In genomic region chr5:34183156-34183880, GRCm38 (mm10) we compare ENCODE assay signal across 9 mouse cellular contexts. TPM values are rescaled to one million over a fixed set of nuclear protein-coding genes. Genes with fewer than 3 reads are reported as not detected.
DNase-seq lines count a peak whose midpoint lies in the region; ATAC-seq and TF ChIP-seq lines count a peak whose summit lies in the region.
"Had no signal": no experiment of that assay in that cellular context is flagged by ENCODE, and none has a peak within 500 bp of the region (broad histone marks: within the 10 kb centered on the region; RNA-seq: fewer than 3 reads in every experiment).

No protein-coding gene starts in this region.

- H3K4me1 ChIP-seq in hindbrain, embryonic 16.5 days (ENCODE audit: control insufficient read depth, insufficient read depth, low read depth, low read length) = peaks cover 42% of the 10 kb centered on the region
- H3K4me1 ChIP-seq in hindbrain, embryonic 10.5 days (replicated peaks) = peaks cover 44% of the 10 kb centered on the region
- H3K4me1 ChIP-seq in lung, postnatal 0 days (ENCODE audit: insufficient read depth, low read depth, low read length) = peaks cover 54% of the 10 kb centered on the region
- peaks cover 57% of the 10 kb centered on the region for H3K4me1 ChIP-seq in hindbrain, embryonic 13.5 days (replicated peaks)

- intact Hi-C loops in gastrocnemius, postnatal 14 days (cut with DNase I; ENCODE audit: low total_unique reads) = no loop called here

- peak; percentile 99 for TF ChIP-seq EP300 in lung, postnatal 0 days (IDR thresholded peaks at IDR 0.05)

- H3K9ac ChIP-seq in hindbrain, embryonic 16.5 days (ENCODE audit: low read depth, low read length) = no peak overlapping the region
- H3K9ac ChIP-seq in lung, postnatal 0 days (replicated peaks; ENCODE audit: low read depth) = no peak overlapping the region; the same call in 1 of the 2 replicates
- H3K9ac ChIP-seq in hindbrain, embryonic 13.5 days = no peak overlapping the region
- H3K9ac ChIP-seq: hindbrain, embryonic 15.5 days had no signal

- 60% methylated on average over 5 of the region's 5 CpGs for WGBS in hindbrain, embryonic 16.5 days
- 81% methylated on average over 5 of the region's 5 CpGs for WGBS in hindbrain, embryonic 10.5 days
- 33% methylated on average over 4 of the region's 5 CpGs for WGBS in lung, postnatal 0 days
- 73% methylated on average over 5 of the region's 5 CpGs for WGBS in hindbrain, embryonic 13.5 days

- ATAC-seq in hindbrain, embryonic 16.5 days = no peak
- ATAC-seq in lung, postnatal 0 days = peak; percentile 15
- ATAC-seq in granulocyte monocyte progenitor cell, adult 5-6 weeks (replicated peaks; ENCODE audit: poor library complexity, severe bottlenecking) = no peak
- ATAC-seq in hindbrain, embryonic 13.5 days (ENCODE audit: low FRiP score) = no peak

- H3K4me3 ChIP-seq in hindbrain, embryonic 16.5 days (ENCODE audit: low read length) = no peak overlapping the region
- no peak overlapping the region for H3K4me3 ChIP-seq in hindbrain, embryonic 10.5 days
- no peak overlapping the region for H3K4me3 ChIP-seq in lung, postnatal 0 days (ENCODE audit: low read depth, low read length)
- H3K4me3 ChIP-seq in hindbrain, embryonic 13.5 days = no peak overlapping the region
- H3K4me3 ChIP-seq: hindbrain, embryonic 15.5 days had no signal

- H3K9me3 ChIP-seq in hindbrain, embryonic 16.5 days (ENCODE audit: control insufficient read depth, low read length) = no peaks in the 10 kb centered on the region
- no peaks in the 10 kb centered on the region for H3K9me3 ChIP-seq in hindbrain, embryonic 10.5 days
- H3K9me3 ChIP-seq in lung, postnatal 0 days (ENCODE audit: low read length) = no peaks in the 10 kb centered on the region
- no peaks in the 10 kb centered on the region for H3K9me3 ChIP-seq in hindbrain, embryonic 13.5 days
- H3K9me3 ChIP-seq: hindbrain, embryonic 15.5 days had no signal

- H3K27ac ChIP-seq in hindbrain, embryonic 16.5 days (ENCODE audit: low read depth, low read length) = peak overlapping the region; percentile 9; the same call in 1 of the 2 replicates
- H3K27ac ChIP-seq in hindbrain, embryonic 10.5 days = no peak overlapping the region
- H3K27ac ChIP-seq in lung, postnatal 0 days (ENCODE audit: low read length) = peak overlapping the region; percentile 89
- H3K27ac ChIP-seq in hindbrain, embryonic 13.5 days = no peak overlapping the region
- H3K27ac ChIP-seq: hindbrain, embryonic 15.5 days had no signal

- no peak overlapping the region for H3K4me2 ChIP-seq in hindbrain, embryonic 16.5 days (ENCODE audit: low read length)
- peak overlapping the region; percentile 97 for H3K4me2 ChIP-seq in lung, postnatal 0 days (replicated peaks; ENCODE audit: low read depth, low read length)
- H3K4me2 ChIP-seq in hindbrain, embryonic 13.5 days = no peak overlapping the region
- H3K4me2 ChIP-seq: hindbrain, embryonic 15.5 days had no signal

- no peak for DNase-seq in hindbrain, embryonic 10.5 days (ENCODE audit: low spot score)
- peak; percentile 65 for DNase-seq in adrenal gland, adult 2 months
- peak; percentile 41 for DNase-seq in gastrocnemius, postnatal 14 days
- DNase-seq in kidney, adult 8-10 months = peak; percentile 54 to 64
- peak; percentile 88 for DNase-seq in lung, postnatal 0 days (ENCODE audit: low spot score)

- peaks cover 12% of the 10 kb centered on the region for H3K36me3 ChIP-seq in hindbrain, embryonic 16.5 days (ENCODE audit: control insufficient read depth, insufficient read depth, low read length)
- peaks cover 45% of the 10 kb centered on the region for H3K36me3 ChIP-seq in hindbrain, embryonic 10.5 days
- H3K36me3 ChIP-seq in lung, postnatal 0 days (ENCODE audit: insufficient read depth, low read length) = peaks cover 33% of the 10 kb centered on the region
- peaks cover 47% of the 10 kb centered on the region for H3K36me3 ChIP-seq in hindbrain, embryonic 13.5 days

- no peak for TF ChIP-seq CTCF in lung, postnatal 0 days (IDR thresholded peaks at IDR 0.05)

- H3K27me3 ChIP-seq in hindbrain, embryonic 16.5 days (replicated peaks; ENCODE audit: control insufficient read depth, insufficient read depth, low read length) = no peaks in the 10 kb centered on the region
- peaks cover 4% of the 10 kb centered on the region; the same call in 1 of the 2 replicates for H3K27me3 ChIP-seq in hindbrain, embryonic 10.5 days (ENCODE audit: insufficient read depth, poor library complexity, severe bottlenecking)
- no peaks in the 10 kb centered on the region for H3K27me3 ChIP-seq in lung, postnatal 0 days (replicated peaks; ENCODE audit: insufficient read depth, low read length)
- H3K27me3 ChIP-seq in hindbrain, embryonic 13.5 days = no peaks in the 10 kb centered on the region
- H3K27me3 ChIP-seq: hindbrain, embryonic 15.5 days had no signal

RNA-seq across cellular contexts. Expression of gene Mxd4, which starts 4.2 kb away (rescaled TPM):
- polyA plus RNA-seq in hindbrain, embryonic 16.5 days (2015; fragmentation: Nextera tagmentation; extraction: Ambion mirVana) = 31.0 and 33.9 TPM in 2 replicates
- polyA plus RNA-seq in hindbrain, embryonic 10.5 days (2016; fragmentation: Nextera tagmentation; extraction: Ambion mirVana) = 21.6 and 26.3 TPM in 2 replicates
- 100 to 1,000 TPM; 100 to 125 TPM for total RNA-seq in adrenal gland, adult 2 months (2021)
- 260 and 308 TPM in 2 replicates for polyA plus RNA-seq in adrenal gland, adult 2 months (2012; rRNA removed)
- 10 to 100 TPM; 46.3 to 56.6 TPM for total RNA-seq in gastrocnemius, postnatal 14 days (2021)
- 65.1 and 68.2 TPM in 2 replicates for polyA plus RNA-seq in lung, postnatal 0 days (2015; fragmentation: Nextera tagmentation; extraction: Ambion mirVana)
- total RNA-seq in granulocyte monocyte progenitor cell, adult 5-6 weeks (2014; fragmentation: Nextera tagmentation) = 36.7 and 43.4 TPM in 2 replicates
- total RNA-seq in granulocyte monocyte progenitor cell, adult 5-6 weeks (2017) = 21.6 and 22.7 TPM in 2 replicates
- 33.5 and 33.6 TPM in 2 replicates for polyA plus RNA-seq in hindbrain, embryonic 13.5 days (2015; fragmentation: Nextera tagmentation; extraction: Ambion mirVana)

RNA-seq across cellular contexts. Expression of gene Haus3, which starts 14.0 kb away (rescaled TPM):
- 13.8 and 14.2 TPM in 2 replicates for polyA plus RNA-seq in hindbrain, embryonic 16.5 days (2015; fragmentation: Nextera tagmentation; extraction: Ambion mirVana)
- polyA plus RNA-seq in hindbrain, embryonic 10.5 days (2016; fragmentation: Nextera tagmentation; extraction: Ambion mirVana) = 35.0 and 46.0 TPM in 2 replicates
- total RNA-seq in adrenal gland, adult 2 months (2021) = 1 to 10 TPM; 7.2 to 8.4 TPM
- polyA plus RNA-seq in adrenal gland, adult 2 months (2012; rRNA removed) = 0.11 and 0.33 TPM in 2 replicates
- 1 to 10 TPM; 3.4 to 3.8 TPM for total RNA-seq in gastrocnemius, postnatal 14 days (2021)
- 8.2 and 8.6 TPM in 2 replicates for polyA plus RNA-seq in lung, postnatal 0 days (2015; fragmentation: Nextera tagmentation; extraction: Ambion mirVana)
- 56.3 and 65.6 TPM in 2 replicates for total RNA-seq in granulocyte monocyte progenitor cell, adult 5-6 weeks (2014; fragmentation: Nextera tagmentation)
- 168 and 214 TPM in 2 replicates for total RNA-seq in granulocyte monocyte progenitor cell, adult 5-6 weeks (2017)
- 19.0 and 19.7 TPM in 2 replicates for polyA plus RNA-seq in hindbrain, embryonic 13.5 days (2015; fragmentation: Nextera tagmentation; extraction: Ambion mirVana)

RNA-seq across cellular contexts. Expression of gene Poln, which starts 14.1 kb away (rescaled TPM):
- 0.20 and 0.52 TPM in 2 replicates for polyA plus RNA-seq in hindbrain, embryonic 16.5 days (2015; fragmentation: Nextera tagmentation; extraction: Ambion mirVana)
- 0.54 and 0.56 TPM in 2 replicates for polyA plus RNA-seq in hindbrain, embryonic 10.5 days (2016; fragmentation: Nextera tagmentation; extraction: Ambion mirVana)
- 10 to 100 TPM in 1 of 2 experiments, 1 to 10 TPM in 1; 7.0 to 12.3 TPM for total RNA-seq in adrenal gland, adult 2 months (2021)
- polyA plus RNA-seq in adrenal gland, adult 2 months (2012; rRNA removed) = 3.2 and 3.9 TPM in 2 replicates
- 1 to 10 TPM; 1.2 to 1.7 TPM for total RNA-seq in gastrocnemius, postnatal 14 days (2021)
- polyA plus RNA-seq in lung, postnatal 0 days (2015; fragmentation: Nextera tagmentation; extraction: Ambion mirVana) = 0.63 and 0.99 TPM in 2 replicates
- total RNA-seq in granulocyte monocyte progenitor cell, adult 5-6 weeks (2014; fragmentation: Nextera tagmentation) = 0.58 and 0.97 TPM in 2 replicates
- total RNA-seq in granulocyte monocyte progenitor cell, adult 5-6 weeks (2017) = 0.69 and 2.5 TPM in 2 replicates
- 0.14 and 0.28 TPM in 2 replicates for polyA plus RNA-seq in hindbrain, embryonic 13.5 days (2015; fragmentation: Nextera tagmentation; extraction: Ambion mirVana)

Comparison
In these comparisons a context has a peak if more than half of its experiments do, and no peak if none do; other contexts are left out.
1. H3K27ac ChIP-seq: peak in hindbrain, embryonic 16.5 days (single experiment) and lung, postnatal 0 days (single experiment); none in hindbrain, embryonic 10.5 days (single experiment) and hindbrain, embryonic 13.5 days (single experiment).